Mouse (Mus musculus): ENCODE data around the gene Slc12a1. TPM values are rescaled to one million over a fixed set of nuclear protein-coding genes. Genes with fewer than 3 reads are reported as not detected.
A peak's percentile ranks its signal among the peaks of the same experiment; 100 is the strongest.

The Slc12a1 gene
- polyA plus RNA-seq, 1 experiment from 2014 or later: not detected

DNA sequence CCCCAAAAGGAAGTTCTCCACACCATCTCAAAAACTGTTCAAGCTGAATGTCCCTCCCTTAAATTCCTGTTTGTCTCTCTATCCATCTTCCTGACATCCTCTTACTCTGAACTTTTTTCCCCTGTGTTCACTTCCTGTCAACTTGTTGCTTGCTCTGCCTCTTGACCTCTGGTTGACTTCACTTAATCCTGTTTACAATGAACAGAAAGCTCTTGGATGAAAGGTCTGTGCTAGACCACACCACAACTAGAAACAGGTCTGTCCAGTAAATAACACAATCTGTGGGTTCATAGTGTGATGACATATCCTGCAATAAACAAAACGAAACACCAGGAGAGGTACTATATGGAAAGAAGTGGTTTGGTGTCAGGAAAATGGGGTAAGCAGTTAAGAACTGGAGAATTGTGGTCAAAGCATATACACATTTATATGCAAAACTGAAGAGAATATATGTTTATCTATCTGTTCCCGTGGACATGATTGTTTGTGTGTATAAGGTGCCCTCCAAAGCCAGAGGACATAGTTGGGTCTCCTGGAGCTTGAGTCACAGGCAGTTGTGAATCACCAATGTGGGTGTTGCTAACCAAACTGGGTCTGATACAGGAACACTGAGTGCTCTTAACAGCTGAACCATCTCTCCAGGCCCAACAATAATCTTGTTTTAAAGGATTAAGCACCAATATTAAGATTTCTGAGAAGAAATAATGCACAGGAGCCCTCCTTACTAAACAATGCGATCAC is 93.4 kb downstream of the Slc12a1 start:
- ATAC-seq (ENCODE audit: insufficient read depth): no peak
- H3K27me3 ChIP-seq: no peaks in the 10 kb centered on the region
- H3K27ac ChIP-seq (replicated peaks): no peak overlapping the region
- no peak overlapping the region for H3K9ac ChIP-seq
- H3K4me2 ChIP-seq: peak overlapping the region; percentile 89
- H3K4me3 ChIP-seq (replicated peaks): no peak overlapping the region
- no peaks in the 10 kb centered on the region for H3K9me3 ChIP-seq (replicated peaks)
- peaks cover 34% of the 10 kb centered on the region for H3K4me1 ChIP-seq (replicated peaks)
- 72% methylated on average over 3 of the region's 3 CpGs for WGBS (ENCODE audit: insufficient replicate concordance)
- peaks cover 12% of the 10 kb centered on the region for H3K36me3 ChIP-seq (replicated peaks)

- ATAC-seq (ENCODE audit: insufficient read depth): no peak
- Histone ChIP-seq H3K27ac (replicated peaks) (peak overlapping the region; percentile 88), H3K4me3 (replicated peaks) (peak overlapping the region; percentile 85), H3K4me1 (replicated peaks) (peaks cover 44% of the 10 kb centered on the region), H3K9ac (peak overlapping the region; percentile 85), H3K4me2 (peak overlapping the region; percentile 89), H3K27me3 (no peaks in the 10 kb centered on the region), H3K9me3 (replicated peaks) (no peaks in the 10 kb centered on the region), H3K36me3 (replicated peaks) (peaks cover 21% of the 10 kb centered on the region)
- WGBS (ENCODE audit: insufficient replicate concordance): 7% methylated on average over 9 of the region's 9 CpGs
These were observed 94.4 kb downstream of the Slc12a1 start for GRCm38 (mm10) chr2:125246669-125247068.

DNA sequence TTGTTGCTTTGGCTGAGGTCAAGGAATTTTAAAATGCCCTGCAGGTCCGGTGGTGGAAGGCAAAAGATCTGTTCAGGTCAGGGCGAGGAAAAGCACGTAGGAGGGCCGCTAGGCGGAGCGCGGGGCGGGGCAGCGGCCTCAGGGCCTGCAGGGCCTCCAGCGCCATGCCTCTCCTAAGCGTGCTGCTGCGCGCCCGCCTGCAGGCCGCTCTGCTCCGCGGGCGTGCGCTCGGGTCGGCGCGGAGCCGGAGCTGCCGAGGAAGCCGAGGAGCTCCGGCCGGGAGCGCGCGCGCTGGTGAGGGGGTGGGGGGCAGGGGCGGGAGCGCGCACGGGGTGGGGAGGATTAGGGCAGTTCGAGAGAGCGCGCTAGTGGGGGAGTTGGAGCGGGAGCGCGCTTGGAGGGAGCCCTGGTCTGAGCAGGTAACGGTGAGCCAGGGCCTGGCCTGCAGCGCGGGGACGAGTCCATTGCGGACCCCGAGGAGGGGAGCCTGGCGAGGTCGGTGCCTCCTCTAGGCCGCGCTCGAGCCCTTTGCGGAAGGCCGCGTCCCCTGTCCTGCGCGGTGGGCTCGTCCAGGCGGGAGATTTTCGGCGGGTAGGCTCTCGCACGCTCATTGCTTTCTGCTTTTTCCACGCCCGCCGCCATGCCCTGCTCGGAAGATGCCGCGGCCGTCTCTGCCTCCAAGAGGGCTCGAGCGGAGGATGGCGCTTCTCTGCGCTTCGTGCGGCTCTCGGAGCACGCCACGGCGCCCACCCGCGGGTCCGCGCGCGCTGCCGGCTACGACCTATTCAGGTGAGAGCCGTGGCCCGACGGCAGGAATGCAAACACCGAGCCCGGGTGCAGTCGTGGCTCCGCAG is 95.0 kb downstream of the Slc12a1 start, which contains the start of gene Dut:
Gene Dut, plus strand, starts transcription at position 83 of the 854 bp plus-strand sequence.
- ATAC-seq (ENCODE audit: insufficient read depth): peak; percentile 99
- H3K9me3 ChIP-seq (replicated peaks): no peaks in the 10 kb centered on the region
- peaks cover 51% of the 10 kb centered on the region for H3K4me1 ChIP-seq (replicated peaks)
- H3K4me2 ChIP-seq: peak within 1 kb of the TSS; percentile 89
- peak within 1 kb of the TSS; percentile 85 for H3K4me3 ChIP-seq (replicated peaks)
- H3K27me3 ChIP-seq: no peaks in the 10 kb centered on the region
- H3K9ac ChIP-seq: peak within 1 kb of the TSS; percentile 85
- 1% methylated on average over 96 of the region's 96 CpGs for WGBS (ENCODE audit: insufficient replicate concordance)
- H3K27ac ChIP-seq (replicated peaks): peak within 1 kb of the TSS; percentile 88
- peaks cover 28% of the 10 kb centered on the region for H3K36me3 ChIP-seq (replicated peaks)

- 0% methylated on average over 9 of the region's 9 CpGs for WGBS (ENCODE audit: insufficient replicate concordance)
- Histone ChIP-seq H3K4me3 (replicated peaks) (peak overlapping the region; percentile 85), H3K9ac (peak overlapping the region; percentile 85), H3K36me3 (replicated peaks) (peaks cover 34% of the 10 kb centered on the region), H3K27ac (replicated peaks) (peak overlapping the region; percentile 88), H3K4me1 (replicated peaks) (peaks cover 53% of the 10 kb centered on the region), H3K4me2 (peak overlapping the region; percentile 89), H3K27me3 (no peaks in the 10 kb centered on the region), H3K9me3 (replicated peaks) (no peaks in the 10 kb centered on the region)
- ATAC-seq (ENCODE audit: insufficient read depth): no peak; the same call in 1 of the 2 replicates
These were observed 95.6 kb downstream of the Slc12a1 start for GRCm38 (mm10) chr2:125247962-125248235.

DNA sequence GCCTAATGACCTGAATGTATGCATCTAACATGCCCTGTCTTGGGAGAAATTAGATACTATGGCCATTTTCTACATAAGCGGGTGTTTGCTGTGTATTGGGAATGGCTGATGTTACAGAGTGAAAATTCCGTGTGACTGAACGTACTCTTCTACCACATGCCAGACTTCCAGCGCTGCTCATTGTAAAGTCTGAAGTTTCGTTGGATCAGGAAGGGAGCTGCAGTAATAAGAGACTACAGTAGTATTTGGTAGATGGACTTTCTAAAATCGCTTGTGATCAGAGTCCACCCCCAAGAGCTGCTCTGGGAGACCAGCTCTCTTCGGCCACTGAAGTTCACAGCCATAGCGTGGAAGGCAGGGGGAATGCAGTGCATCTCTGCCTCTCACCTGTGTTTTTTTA is 96.0 kb downstream of the Slc12a1 start:
- Histone ChIP-seq H3K9ac (peak overlapping the region; percentile 85), H3K4me1 (replicated peaks) (peaks cover 53% of the 10 kb centered on the region), H3K36me3 (replicated peaks) (peaks cover 37% of the 10 kb centered on the region), H3K27ac (replicated peaks) (peak overlapping the region; percentile 88), H3K4me2 (peak overlapping the region; percentile 89), H3K9me3 (replicated peaks) (no peaks in the 10 kb centered on the region), H3K27me3 (no peaks in the 10 kb centered on the region), H3K4me3 (replicated peaks) (peak overlapping the region; percentile 85)
- under 1% methylated on average over 8 of the region's 8 CpGs for WGBS (ENCODE audit: insufficient replicate concordance)
- ATAC-seq (ENCODE audit: insufficient read depth): no peak

GRCm38 (mm10) chr2:125249339-125249738 is 97.0 kb downstream of the Slc12a1 start:
- H3K27me3 ChIP-seq: no peaks in the 10 kb centered on the region
- H3K9ac ChIP-seq: peak overlapping the region; percentile 85; the same call in 1 of the 2 replicates
- no peaks in the 10 kb centered on the region for H3K9me3 ChIP-seq (replicated peaks)
- WGBS (ENCODE audit: insufficient replicate concordance): 44% methylated on average over 4 of the region's 4 CpGs
- peaks cover 48% of the 10 kb centered on the region for H3K36me3 ChIP-seq (replicated peaks)
- H3K4me2 ChIP-seq: peak overlapping the region; percentile 89
- H3K27ac ChIP-seq (replicated peaks): 0 out of 2 replicates have a peak overlapping the region, but pooled peaks have one; percentile 12
- peaks cover 53% of the 10 kb centered on the region for H3K4me1 ChIP-seq (replicated peaks)
- H3K4me3 ChIP-seq (replicated peaks): peak overlapping the region; percentile 85
- ATAC-seq (ENCODE audit: insufficient read depth): no peak

GRCm38 (mm10) chr2:125249874-125250273 is 97.6 kb downstream of the Slc12a1 start:
- peak overlapping the region; percentile 89 for H3K4me2 ChIP-seq
- ATAC-seq (ENCODE audit: insufficient read depth): no peak
- H3K4me1 ChIP-seq (replicated peaks): peaks cover 53% of the 10 kb centered on the region
- no peak overlapping the region for H3K27ac ChIP-seq (replicated peaks)
- no peaks in the 10 kb centered on the region for H3K27me3 ChIP-seq
- H3K9ac ChIP-seq: 0 out of 2 replicates have a peak overlapping the region, but pooled peaks have one; percentile 85
- H3K36me3 ChIP-seq (replicated peaks): peaks cover 53% of the 10 kb centered on the region
- 67% methylated on average over 4 of the region's 4 CpGs for WGBS (ENCODE audit: insufficient replicate concordance)
- peak overlapping the region; percentile 85 for H3K4me3 ChIP-seq (replicated peaks)
- H3K9me3 ChIP-seq (replicated peaks): no peaks in the 10 kb centered on the region

DNA sequence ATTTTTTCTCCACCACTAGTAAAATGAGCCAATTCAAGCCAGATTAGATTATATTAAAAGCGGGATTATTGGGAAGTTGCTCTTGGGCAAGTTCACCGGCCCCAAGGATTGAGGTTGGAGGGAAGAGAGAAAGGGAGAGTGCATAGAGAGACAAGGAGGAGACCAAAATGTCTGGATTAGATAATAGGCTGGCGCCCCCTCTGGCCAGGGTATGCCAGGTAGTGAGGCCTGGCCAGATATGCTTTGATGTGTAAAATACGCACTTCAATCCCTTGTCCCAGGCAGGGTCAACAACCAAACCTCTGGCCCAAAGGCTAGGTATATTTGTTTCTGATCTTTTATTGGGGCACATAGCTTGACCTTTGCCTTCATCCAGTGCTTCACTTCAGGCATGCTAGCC is 99.5 kb downstream of the Slc12a1 start:
- no peak overlapping the region for H3K4me3 ChIP-seq (replicated peaks)
- H3K4me1 ChIP-seq (replicated peaks): peaks cover 43% of the 10 kb centered on the region
- H3K27ac ChIP-seq (replicated peaks): no peak overlapping the region
- ATAC-seq (ENCODE audit: insufficient read depth): no peak
- H3K4me2 ChIP-seq: peak overlapping the region; percentile 3; the same call in 1 of the 2 replicates
- no peaks in the 10 kb centered on the region for H3K9me3 ChIP-seq (replicated peaks)
- H3K9ac ChIP-seq: no peak overlapping the region
- WGBS (ENCODE audit: insufficient replicate concordance): 79% methylated on average over 4 of the region's 4 CpGs
- H3K27me3 ChIP-seq: no peaks in the 10 kb centered on the region
- H3K36me3 ChIP-seq (replicated peaks): peaks cover 71% of the 10 kb centered on the region

DNA sequence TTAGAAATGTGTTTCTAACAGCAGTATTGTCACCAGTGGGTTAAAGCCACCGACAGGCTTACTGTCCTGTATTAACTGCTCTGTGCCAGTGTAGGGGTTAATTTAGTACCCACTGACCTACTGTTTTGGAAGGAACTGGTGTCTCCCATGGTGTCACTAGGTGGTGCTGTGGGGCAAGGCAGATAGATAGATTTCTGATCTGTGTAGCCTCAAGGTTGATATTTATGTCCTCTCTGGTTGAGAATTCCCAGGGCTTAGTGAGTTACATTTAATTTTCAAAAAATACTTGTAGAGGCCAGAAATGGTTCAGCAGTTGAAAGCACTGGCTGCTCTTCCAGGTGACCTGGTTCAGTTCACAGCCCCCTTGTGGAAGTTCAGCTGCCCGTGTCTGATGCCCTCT is 100.0 kb downstream of the Slc12a1 start:
- peaks cover 76% of the 10 kb centered on the region for H3K36me3 ChIP-seq (replicated peaks)
- H3K9me3 ChIP-seq (replicated peaks): no peaks in the 10 kb centered on the region
- 57% methylated on average over 2 of the region's 2 CpGs for WGBS (ENCODE audit: insufficient replicate concordance)
- no peak overlapping the region for H3K9ac ChIP-seq
- ATAC-seq (ENCODE audit: insufficient read depth): no peak
- H3K27ac ChIP-seq (replicated peaks): no peak overlapping the region
- H3K4me1 ChIP-seq (replicated peaks): peaks cover 42% of the 10 kb centered on the region
- no peak overlapping the region for H3K4me3 ChIP-seq (replicated peaks)
- peak overlapping the region; percentile 3; the same call in 1 of the 2 replicates for H3K4me2 ChIP-seq
- no peaks in the 10 kb centered on the region for H3K27me3 ChIP-seq

GRCm38 (mm10) chr2:125253699-125254098 is 101.4 kb downstream of the Slc12a1 start:
- peaks cover 88% of the 10 kb centered on the region for H3K36me3 ChIP-seq (replicated peaks)
- no peak for ATAC-seq (ENCODE audit: insufficient read depth)
- WGBS (ENCODE audit: insufficient replicate concordance): 83% methylated on average over 6 of the region's 6 CpGs

GRCm38 (mm10) chr2:125254630-125255029 is 102.3 kb downstream of the Slc12a1 start:
- Histone ChIP-seq H3K36me3 (replicated peaks) (peaks cover 95% of the 10 kb centered on the region), H3K27me3 (no peaks in the 10 kb centered on the region), H3K4me1 (replicated peaks) (peaks cover 28% of the 10 kb centered on the region), H3K9me3 (replicated peaks) (no peaks in the 10 kb centered on the region), H3K4me3 (replicated peaks) (no peak overlapping the region), H3K27ac (replicated peaks) (no peak overlapping the region), H3K9ac (no peak overlapping the region), H3K4me2 (no peak overlapping the region)
- WGBS (ENCODE audit: insufficient replicate concordance): 66% methylated on average over 3 of the region's 3 CpGs
- ATAC-seq (ENCODE audit: insufficient read depth): no peak

More at GRCm38 (mm10) chr2:125253699-125254098, 101.4 kb downstream of the Slc12a1 start:
- Histone ChIP-seq H3K4me2 (no peak overlapping the region), H3K27me3 (no peaks in the 10 kb centered on the region), H3K9me3 (replicated peaks) (no peaks in the 10 kb centered on the region), H3K4me1 (replicated peaks) (peaks cover 35% of the 10 kb centered on the region), H3K9ac (no peak overlapping the region), H3K27ac (replicated peaks) (no peak overlapping the region), H3K4me3 (replicated peaks) (no peak overlapping the region)

Measured in liver, embryonic 15.5 days (tissue).